Mouse (Mus musculus) megakaryocyte, embryonic 14.5 days (primary cell): ENCODE results near the gene Lrp5. TPM values are rescaled to one million over a fixed set of nuclear protein-coding genes. Genes with fewer than 3 reads are reported as not detected.

Experiments
- H3K27me3 ChIP-seq: replicated peaks from 2 replicates; pipeline ENCODE3; 2012; ENCODE audit warnings: inconsistent platforms
- H3K36me3 ChIP-seq: replicated peaks from 2 replicates; pipeline ENCODE3; 2012; ENCODE audit warnings: low read length, inconsistent platforms, mixed read lengths
- H3K4me1 ChIP-seq: 2 replicates; pipeline ENCODE4 v1.6.1; 2012; ENCODE audit warnings: inconsistent platforms
- H3K4me3 ChIP-seq: replicated peaks from 2 replicates; pipeline ENCODE3; 2012; ENCODE audit warnings: moderate library complexity, mild to moderate bottlenecking, inconsistent platforms
- H3K9me3 ChIP-seq: 2 replicates; pipeline ENCODE4 v1.6.1; 2012; ENCODE audit warnings: inconsistent platforms
- FLI1 ChIP-seq: IDR thresholded peaks from 2 replicates; pipeline ENCODE4 v1.6.1; 2012; ENCODE audit warnings: low read length, inconsistent platforms, mixed read lengths
- GATA1 ChIP-seq: IDR thresholded peaks from 3 replicates; pipeline ENCODE4 v1.6.1; 2012; ENCODE audit warnings: mixed read lengths, low read length, inconsistent platforms, borderline replicate concordance
- polyA plus RNA-seq: library from polyadenylated mRNA; stranded (reverse); fragments of >175 nt; gene quantifications from 2 replicates; pipeline ENCODE4 v1.2.3, GENCODE M21; 2012; ENCODE audit warnings: low replicate concordance; ENCODE audit not compliant: insufficient read depth

The Lrp5 gene
- polyA plus RNA-seq, 1 experiment: 18.0 TPM

- H3K4me1 ChIP-seq: peaks cover 19% of the 10 kb centered on the region
- H3K36me3 ChIP-seq: no peaks in the 10 kb centered on the region
- no peak overlapping the region for H3K4me3 ChIP-seq
- no peaks in the 10 kb centered on the region for H3K9me3 ChIP-seq
- peaks cover 60% of the 10 kb centered on the region for H3K27me3 ChIP-seq
- no peak for TF ChIP-seq GATA1
- TF ChIP-seq FLI1: no peak
These were observed 4.9 kb downstream of the Lrp5 start for GRCm38 (mm10) chr19:3681310-3681934.

GRCm38 (mm10) chr19:3680732-3681131 lies 5.6 kb downstream of the Lrp5 start:
- peaks cover 53% of the 10 kb centered on the region for H3K27me3 ChIP-seq
- H3K4me3 ChIP-seq: no peak overlapping the region
- H3K4me1 ChIP-seq: peaks cover 12% of the 10 kb centered on the region
- H3K36me3 ChIP-seq: no peaks in the 10 kb centered on the region
- no peaks in the 10 kb centered on the region for H3K9me3 ChIP-seq
- no peak for TF ChIP-seq GATA1
- TF ChIP-seq FLI1: no peak

GRCm38 (mm10) chr19:3674122-3674855 lies 12.1 kb downstream of the Lrp5 start:
- TF ChIP-seq GATA1 (no peak), FLI1 (no peak)
- Histone ChIP-seq H3K36me3 (peaks cover 19% of the 10 kb centered on the region), H3K27me3 (peaks cover 16% of the 10 kb centered on the region), H3K4me1 (peaks cover 30% of the 10 kb centered on the region), H3K4me3 (peak overlapping the region; percentile 10), H3K9me3 (peaks cover 20% of the 10 kb centered on the region)

GRCm38 (mm10) chr19:3673149-3673548 lies 13.2 kb downstream of the Lrp5 start:
- TF ChIP-seq GATA1 (no peak), FLI1 (no peak)
- H3K36me3 ChIP-seq: peaks cover 19% of the 10 kb centered on the region

GRCm38 (mm10) chr19:3669100-3669499 lies 17.3 kb downstream of the Lrp5 start:
- Histone ChIP-seq H3K4me1 (peaks cover 72% of the 10 kb centered on the region), H3K27me3 (peaks cover 32% of the 10 kb centered on the region), H3K36me3 (peaks cover 19% of the 10 kb centered on the region), H3K9me3 (peaks cover 20% of the 10 kb centered on the region), H3K4me3 (peak overlapping the region; percentile 81)
- TF ChIP-seq FLI1: no peak
- no peak for TF ChIP-seq GATA1

More at GRCm38 (mm10) chr19:3673149-3673548, 13.2 kb downstream of the Lrp5 start:
- H3K9me3 ChIP-seq: peaks cover 20% of the 10 kb centered on the region
- no peak overlapping the region for H3K4me3 ChIP-seq
- peaks cover 41% of the 10 kb centered on the region for H3K4me1 ChIP-seq
- peaks cover 18% of the 10 kb centered on the region for H3K27me3 ChIP-seq

GRCm38 (mm10) chr19:3668551-3668950 lies 17.8 kb downstream of the Lrp5 start:
- Histone ChIP-seq H3K36me3 (peaks cover 17% of the 10 kb centered on the region), H3K9me3 (peaks cover 20% of the 10 kb centered on the region), H3K4me3 (no peak overlapping the region), H3K27me3 (peaks cover 34% of the 10 kb centered on the region), H3K4me1 (peaks cover 68% of the 10 kb centered on the region)
- TF ChIP-seq GATA1 (no peak), FLI1 (no peak)

GRCm38 (mm10) chr19:3667979-3668378 lies 18.4 kb downstream of the Lrp5 start:
- H3K36me3 ChIP-seq: peaks cover 16% of the 10 kb centered on the region
- H3K9me3 ChIP-seq: peaks cover 15% of the 10 kb centered on the region
- peaks cover 70% of the 10 kb centered on the region for H3K4me1 ChIP-seq
- no peak overlapping the region for H3K4me3 ChIP-seq
- TF ChIP-seq GATA1: no peak
- TF ChIP-seq FLI1: no peak
- H3K27me3 ChIP-seq: peaks cover 38% of the 10 kb centered on the region

- H3K4me1 ChIP-seq: peaks cover 73% of the 10 kb centered on the region
- H3K4me3 ChIP-seq: peak overlapping the region; percentile 56
- peaks cover 39% of the 10 kb centered on the region for H3K27me3 ChIP-seq
- peaks cover 9% of the 10 kb centered on the region for H3K9me3 ChIP-seq
- peaks cover 10% of the 10 kb centered on the region for H3K36me3 ChIP-seq
- no peak for TF ChIP-seq GATA1
- TF ChIP-seq FLI1: no peak
These were observed 19.0 kb downstream of the Lrp5 start for GRCm38 (mm10) chr19:3667155-3667895.

GRCm38 (mm10) chr19:3666632-3667031 lies 19.7 kb downstream of the Lrp5 start:
- Histone ChIP-seq H3K9me3 (peaks cover 2% of the 10 kb centered on the region; the same call in 1 of the 2 replicates), H3K36me3 (peaks cover 3% of the 10 kb centered on the region), H3K4me1 (peaks cover 69% of the 10 kb centered on the region), H3K4me3 (peak overlapping the region; percentile 10), H3K27me3 (peaks cover 40% of the 10 kb centered on the region)
- no peak for TF ChIP-seq GATA1
- TF ChIP-seq FLI1: no peak
